Mouse (Mus musculus): ENCODE measurements around the gene Tmod4. TPM values are rescaled to one million over a fixed set of nuclear protein-coding genes. Genes with fewer than 3 reads are reported as not detected.

Tmod4 gene
- total and polyA plus RNA-seq, 2 experiments from 2014 or later, result 0.24 to 0.39 TPM

GRCm38 (mm10) chr3:95147924-95148323, 23.6 kb downstream of the Tmod4 start:
- ATAC-seq, result no peak
- Histone ChIP-seq H3K9ac (no peak overlapping the region), H3K9me3 (ENCODE audit: low read length) (no peaks in the 10 kb centered on the region), H3K4me2 (ENCODE audit: low read depth) (no peak overlapping the region), H3K4me1 (ENCODE audit: insufficient read depth) (no peaks in the 10 kb centered on the region), H3K36me3 (ENCODE audit: insufficient read depth) (no peaks in the 10 kb centered on the region), H3K27me3 (ENCODE audit: insufficient read depth, low read length) (no peaks in the 10 kb centered on the region), H3K27ac (ENCODE audit: low read depth, low read length) (no peak overlapping the region), H3K4me3 (ENCODE audit: low read depth, low read length) (no peak overlapping the region)
- TF ChIP-seq CTCF (IDR thresholded peaks at IDR 0.05; ENCODE audit: low read depth), result no peak
- no peak for DNase-seq
- WGBS, result 66% methylated on average over 3 of the region's 3 CpGs

GRCm38 (mm10) chr3:95153874-95154273, 29.6 kb downstream of the Tmod4 start:
- H3K4me2 ChIP-seq (ENCODE audit: low read depth), result no peak overlapping the region
- no peak overlapping the region for H3K9ac ChIP-seq
- DNase-seq (no peak), ATAC-seq (no peak; the same call in 1 of the 2 replicates)
- no peaks in the 10 kb centered on the region for H3K9me3 ChIP-seq (ENCODE audit: low read length)
- H3K36me3 ChIP-seq (ENCODE audit: insufficient read depth), result no peaks in the 10 kb centered on the region
- no peak overlapping the region for H3K4me3 ChIP-seq (ENCODE audit: low read depth, low read length)
- WGBS, result 58% methylated on average over 4 of the region's 4 CpGs
- H3K27ac ChIP-seq (ENCODE audit: low read depth, low read length), result no peak overlapping the region
- peak; percentile 55 for TF ChIP-seq CTCF (IDR thresholded peaks at IDR 0.05; ENCODE audit: low read depth)
- no peaks in the 10 kb centered on the region for H3K27me3 ChIP-seq (ENCODE audit: insufficient read depth, low read length)
- no peaks in the 10 kb centered on the region for H3K4me1 ChIP-seq (ENCODE audit: insufficient read depth)

GRCm38 (mm10) chr3:95159511-95159986, 35.3 kb downstream of the Tmod4 start:
- DNase-seq, result no peak
- WGBS, result 13% methylated on average over 8 of the region's 8 CpGs
- no peak for TF ChIP-seq CTCF (IDR thresholded peaks at IDR 0.05; ENCODE audit: low read depth)
- H3K27me3 ChIP-seq (ENCODE audit: insufficient read depth, low read length), result no peaks in the 10 kb centered on the region
- no peak for ATAC-seq
- peak overlapping the region; percentile 84 for H3K9ac ChIP-seq
- H3K4me2 ChIP-seq (ENCODE audit: low read depth), result peak overlapping the region; percentile 80
- peaks cover 5% of the 10 kb centered on the region; the same call in 1 of the 2 replicates for H3K36me3 ChIP-seq (ENCODE audit: insufficient read depth)
- 0 out of 2 replicates have a peak overlapping the region, but pooled peaks have one; percentile 35 for H3K27ac ChIP-seq (ENCODE audit: low read depth, low read length)
- peak overlapping the region; percentile 95 for H3K4me3 ChIP-seq (ENCODE audit: low read depth, low read length)
- H3K4me1 ChIP-seq (ENCODE audit: insufficient read depth), result peaks cover 19% of the 10 kb centered on the region
- no peaks in the 10 kb centered on the region for H3K9me3 ChIP-seq (ENCODE audit: low read length)

- peak within 1 kb of the TSS; percentile 84 for H3K9ac ChIP-seq
- TF ChIP-seq CTCF (IDR thresholded peaks at IDR 0.05; ENCODE audit: low read depth), result no peak
- ATAC-seq (peak; percentile 98), DNase-seq (peak; percentile 93)
- peak within 1 kb of the TSS; percentile 95 for H3K4me3 ChIP-seq (ENCODE audit: low read depth, low read length)
- peaks cover 19% of the 10 kb centered on the region for H3K4me1 ChIP-seq (ENCODE audit: insufficient read depth)
- H3K4me2 ChIP-seq (ENCODE audit: low read depth), result peak within 1 kb of the TSS; percentile 80
- WGBS, result 2% methylated on average over 65 of the region's 66 CpGs
- peak within 1 kb of the TSS; percentile 81 for H3K27ac ChIP-seq (ENCODE audit: low read depth, low read length)
- H3K27me3 ChIP-seq (ENCODE audit: insufficient read depth, low read length), result no peaks in the 10 kb centered on the region
- no peaks in the 10 kb centered on the region for H3K9me3 ChIP-seq (ENCODE audit: low read length)
- peaks cover 12% of the 10 kb centered on the region for H3K36me3 ChIP-seq (ENCODE audit: insufficient read depth)
Observed at GRCm38 (mm10) chr3:95159987-95160963, 36.0 kb downstream of the Tmod4 start, which contains the start of gene Sema6c. Gene Sema6c (plus strand): TSS chr3:95160457.

- Histone ChIP-seq H3K36me3 (ENCODE audit: insufficient read depth) (peaks cover 20% of the 10 kb centered on the region), H3K9ac (peak overlapping the region; percentile 84), H3K27ac (ENCODE audit: low read depth, low read length) (peak overlapping the region; percentile 81), H3K4me3 (ENCODE audit: low read depth, low read length) (peak overlapping the region; percentile 95), H3K9me3 (ENCODE audit: low read length) (no peaks in the 10 kb centered on the region), H3K4me1 (ENCODE audit: insufficient read depth) (peaks cover 19% of the 10 kb centered on the region), H3K27me3 (ENCODE audit: insufficient read depth, low read length) (no peaks in the 10 kb centered on the region), H3K4me2 (ENCODE audit: low read depth) (peak overlapping the region; percentile 80)
- DNase-seq, result peak; percentile 59
- peak; percentile 16 for ATAC-seq
- 1% methylated on average over 30 of the region's 30 CpGs for WGBS
- TF ChIP-seq CTCF (IDR thresholded peaks at IDR 0.05; ENCODE audit: low read depth), result no peak
Observed at GRCm38 (mm10) chr3:95161041-95161551, 36.8 kb downstream of the Tmod4 start.

- Histone ChIP-seq H3K4me2 (ENCODE audit: low read depth) (peak overlapping the region; percentile 80), H3K4me3 (ENCODE audit: low read depth, low read length) (peak overlapping the region; percentile 95), H3K4me1 (ENCODE audit: insufficient read depth) (peaks cover 19% of the 10 kb centered on the region), H3K27me3 (ENCODE audit: insufficient read depth, low read length) (no peaks in the 10 kb centered on the region), H3K36me3 (ENCODE audit: insufficient read depth) (peaks cover 27% of the 10 kb centered on the region), H3K9me3 (ENCODE audit: low read length) (no peaks in the 10 kb centered on the region), H3K9ac (peak overlapping the region; percentile 84), H3K27ac (ENCODE audit: low read depth, low read length) (peak overlapping the region; percentile 81)
- 6% methylated on average over 9 of the region's 9 CpGs for WGBS
- no peak for TF ChIP-seq CTCF (IDR thresholded peaks at IDR 0.05; ENCODE audit: low read depth)
- ATAC-seq, result no peak; the same call in 1 of the 2 replicates
- peak; percentile 55 for DNase-seq
Observed at GRCm38 (mm10) chr3:95161618-95162344, 37.5 kb downstream of the Tmod4 start.
